Comparison of ENCODE assay signal across 15 mouse cellular contexts in the genomic region with DNA sequence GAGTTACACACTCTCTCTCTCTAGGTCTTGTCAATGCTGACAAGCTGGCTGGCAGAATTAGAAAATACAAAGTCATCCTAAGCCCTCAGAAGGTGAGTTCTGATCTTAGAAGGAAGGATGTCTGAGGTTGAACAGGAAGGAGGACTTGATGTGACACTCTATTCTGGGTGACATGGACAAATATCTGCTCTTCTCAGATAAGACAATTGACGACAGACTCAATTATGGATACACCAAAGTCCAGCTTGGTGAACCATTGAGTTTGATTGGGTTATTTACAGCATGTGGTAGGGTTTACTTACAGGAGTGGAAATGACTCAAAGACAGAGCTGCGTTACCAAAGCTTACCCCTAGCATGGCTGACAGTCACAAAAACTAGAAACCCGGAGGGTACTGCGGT. TPM values are rescaled to one million over a fixed set of nuclear protein-coding genes. Genes with fewer than 3 reads are reported as not detected.
"Had no signal": no experiment of that assay in that cellular context is flagged by ENCODE, and none has a peak within 500 bp of the region (broad histone marks: within the 10 kb centered on the region; RNA-seq: fewer than 3 reads in every experiment).

No protein-coding gene starts in this region.

- H3K9ac ChIP-seq: kidney, embryonic 15.5 days; liver, embryonic 13.5 days; lung, embryonic 14.5 days; midbrain, embryonic 12.5 days had no signal

- H3K27ac ChIP-seq: kidney, embryonic 15.5 days; left cerebral cortex, adult 2 months; liver, embryonic 13.5 days; macrophage; midbrain, embryonic 12.5 days had no signal

- H3K4me3 ChIP-seq: kidney, embryonic 15.5 days; left cerebral cortex, adult 2 months; liver, embryonic 13.5 days; midbrain, embryonic 12.5 days had no signal

- H3K4me1 ChIP-seq: kidney, embryonic 15.5 days; midbrain, embryonic 12.5 days had no signal

- ATAC-seq: inflammation-experienced regulatory T-cells, adult 6 months; lung, postnatal 0 days; midbrain, embryonic 16.5 days had no signal

- H3K4me2 ChIP-seq: kidney, embryonic 15.5 days; liver, embryonic 13.5 days; lung, embryonic 14.5 days; midbrain, embryonic 12.5 days had no signal

- H3K27me3 ChIP-seq: kidney, embryonic 15.5 days; liver, embryonic 13.5 days; midbrain, embryonic 12.5 days had no signal

- DNase-seq: kidney, adult 11 months; kidney, adult 8-10 months; kidney, postnatal 10 days; kidney, postnatal 36 days; layer of hippocampus, postnatal 36 days; liver, embryonic 13.5 days; lung, embryonic 14.5 days; thymus, postnatal 25 days had no signal

- H3K9me3 ChIP-seq: liver, embryonic 13.5 days had no signal

RNA-seq across cellular contexts. Expression of a gene that starts 30.2 kb away (rescaled TPM):
- polyA plus RNA-seq: inflammation-experienced regulatory T-cells, adult 6 months had no signal
